Mouse (Mus musculus) CH12.LX (cell line): Measurements from ENCODE around the gene Tspo2.

Experiments
- CTCF ChIP-seq, 2 experiments: IDR thresholded peaks in 1 of 2; conservative IDR thresholded peaks in 1 of 2; 2 replicates each; pipeline ENCODE4 v1.5.1; 2011 to 2012; ENCODE audit warnings: low read depth in 2 of 2, low read length in 2 of 2, improper control_type of control experiment in 1 of 2, inconsistent platforms in 1 of 2, mild to moderate bottlenecking in 1 of 2, moderate library complexity in 1 of 2
- E2F4 ChIP-seq: IDR thresholded peaks from 2 replicates; pipeline ENCODE4 v1.6.1; 2011; ENCODE audit warnings: low read depth, low read length, improper control_type of control experiment; ENCODE audit not compliant: insufficient replicate concordance
- EP300 ChIP-seq: IDR thresholded peaks from 2 replicates; pipeline ENCODE4 v1.6.1; 2011; ENCODE audit warnings: low read length, improper control_type of control experiment
- MYC ChIP-seq: IDR thresholded peaks from 2 replicates; pipeline ENCODE4 v1.6.1; 2011; ENCODE audit warnings: low read depth, mild to moderate bottlenecking, improper control_type of control experiment, low read length
- PAX5 ChIP-seq: IDR thresholded peaks from 2 replicates; pipeline ENCODE4 v1.6.1; 2012; ENCODE audit warnings: low read length, inconsistent platforms, mixed read lengths
- POLR2A ChIP-seq: IDR thresholded peaks from 2 replicates; pipeline ENCODE4 v1.6.1; 2011; ENCODE audit warnings: low read depth, mild to moderate bottlenecking, improper control_type of control experiment, low read length

- TF ChIP-seq MYC (no peak), E2F4 (no peak), PAX5 (no peak), POLR2A (no peak), CTCF (conservative IDR thresholded peaks at IDR 0.05 in 1 of 2, IDR thresholded peaks at IDR 0.05 in 1 of 2; ENCODE audit: low read depth in 2 of 2, low read length in 2 of 2) (no peak), EP300 (no peak)
Observed at GRCm38 (mm10) chr17:48418781-48419180, 32.5 kb downstream of the Tspo2 start.
